Mouse (Mus musculus) cerebellum, postnatal 25 days (tissue): Measurements from ENCODE around the gene Wdr61.

Source experiments
- DNase-seq, 2 experiments: peaks; one replicate each; pipeline ENCODE4 v3.0.0; 2021; ENCODE audit warnings: mixed read lengths in 2 of 2

Gene Wdr61

DNA sequence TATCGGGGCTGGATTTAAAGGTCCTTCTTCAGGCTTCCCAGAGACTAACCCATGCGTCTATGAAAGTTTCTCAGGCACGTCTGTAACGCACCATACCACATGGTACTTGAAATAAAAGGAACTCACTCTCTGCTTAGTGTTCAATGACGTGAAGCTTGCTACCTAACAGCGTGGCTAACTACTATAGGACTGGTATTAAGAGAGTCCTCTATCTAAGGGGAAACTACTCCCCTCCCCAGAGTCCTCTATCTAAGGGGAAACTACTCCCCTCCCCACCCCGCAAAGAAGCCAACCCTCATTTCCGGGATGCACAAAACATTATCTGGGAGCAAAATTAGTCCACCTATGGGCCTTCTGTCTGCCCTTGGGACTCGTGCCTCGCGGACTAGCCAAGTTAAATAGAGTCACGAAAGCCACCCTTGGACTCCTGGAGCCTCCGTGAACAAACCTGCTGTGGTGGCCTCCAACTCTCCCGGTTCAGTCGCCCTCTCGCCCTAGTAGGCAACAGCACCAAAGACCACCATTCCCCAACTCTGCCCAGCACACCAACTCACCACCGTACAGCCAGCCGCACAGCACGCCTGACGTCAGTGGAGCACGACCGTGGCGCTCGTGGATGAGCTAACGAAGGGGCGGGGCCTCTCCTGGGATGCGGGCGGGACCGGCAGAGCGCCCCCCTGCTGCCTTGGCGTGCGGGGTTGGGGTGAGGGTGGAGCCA lies at the start of gene Wdr61:
Gene Wdr61 (minus strand): TSS at position 599 of the 718 bp plus-strand sequence.
- peak; percentile 98 to 99 for DNase-seq

DNA sequence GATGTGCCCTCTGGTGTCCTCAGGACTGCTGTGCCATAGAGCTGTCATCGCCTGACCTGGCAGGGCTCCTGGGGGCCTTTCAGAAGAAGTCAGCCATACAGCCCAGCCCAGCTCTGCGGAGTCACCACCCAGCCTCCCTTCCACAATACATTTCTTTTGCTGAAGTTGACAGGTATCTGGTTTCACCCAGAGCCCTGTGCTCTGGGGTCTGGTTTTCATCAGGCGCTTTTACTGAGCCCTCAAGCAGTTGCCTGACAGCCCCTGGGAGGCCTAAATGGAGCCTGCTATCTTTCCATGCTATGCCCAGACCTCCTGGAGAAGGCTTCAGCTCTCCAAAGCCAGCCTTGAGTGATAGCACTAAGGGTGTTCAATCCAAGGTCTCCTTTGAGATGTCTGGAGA lies 49.7 kb upstream of the Wdr61 start:
- no peak for DNase-seq

DNA sequence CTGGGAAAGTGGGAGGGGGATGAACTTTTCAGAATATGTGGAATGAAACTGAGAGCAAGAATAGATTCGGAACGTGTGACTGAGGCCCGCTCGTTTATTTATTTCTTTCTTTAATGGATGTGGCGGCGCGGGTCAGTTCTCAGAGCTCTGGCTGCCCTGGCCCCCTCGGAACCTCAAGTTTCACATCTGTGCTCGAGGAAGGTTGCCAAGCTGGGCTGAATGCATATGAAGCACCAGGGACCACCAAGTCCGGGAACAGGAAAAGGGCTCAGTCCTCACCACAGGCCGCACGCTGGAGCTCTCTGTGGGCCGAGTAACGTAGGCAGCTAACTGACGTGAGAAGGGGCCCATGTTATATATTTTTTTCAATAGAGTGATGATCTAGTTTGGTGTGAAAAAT lies 48.2 kb upstream of the Wdr61 start:
- no peak for DNase-seq

DNA sequence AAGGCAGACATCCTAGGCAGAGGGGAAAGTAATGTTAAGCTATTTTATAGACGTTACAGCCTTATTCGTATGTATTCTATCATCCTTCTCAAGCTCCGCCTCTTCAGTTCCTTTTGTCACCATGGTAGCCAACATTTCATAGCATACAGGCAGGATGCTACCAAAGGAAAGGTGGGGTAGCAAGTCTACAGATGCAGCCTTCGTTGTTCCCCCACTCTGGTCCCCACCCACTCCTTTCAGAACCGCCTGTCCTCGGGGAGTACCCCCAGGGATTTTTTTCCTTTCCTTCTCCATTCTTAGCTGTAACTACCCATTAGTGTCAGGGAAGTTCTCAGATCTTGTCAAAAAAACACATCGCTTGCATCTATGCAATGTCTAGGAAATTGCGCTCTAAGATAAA lies 45.0 kb upstream of the Wdr61 start:
- DNase-seq: no peak

DNA sequence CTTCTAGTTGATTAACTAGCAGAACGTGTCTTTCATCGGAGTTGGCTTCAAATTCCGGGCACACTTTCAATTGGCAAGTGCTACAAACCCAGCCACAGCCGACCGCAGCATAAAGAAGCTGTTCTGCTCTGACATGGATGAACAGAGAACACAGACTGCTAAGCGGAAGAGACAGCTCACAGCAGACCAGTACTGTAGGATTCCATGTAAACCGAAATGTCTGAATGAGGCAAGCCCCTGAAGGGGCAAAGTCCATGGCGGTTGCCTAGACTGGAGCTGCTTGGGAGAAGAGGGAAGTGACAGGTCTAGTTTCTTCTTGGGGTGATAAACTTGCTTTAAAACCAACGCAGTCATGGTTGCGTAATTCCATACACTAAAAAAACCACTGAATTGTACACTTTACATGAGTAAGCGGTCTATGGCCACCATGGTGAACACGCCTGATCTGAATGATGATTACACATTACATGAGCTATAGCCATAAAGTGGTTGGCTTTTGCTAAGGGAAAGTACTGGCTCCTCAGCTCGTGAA lies 42.2 kb upstream of the Wdr61 start:
- no peak for DNase-seq

DNA sequence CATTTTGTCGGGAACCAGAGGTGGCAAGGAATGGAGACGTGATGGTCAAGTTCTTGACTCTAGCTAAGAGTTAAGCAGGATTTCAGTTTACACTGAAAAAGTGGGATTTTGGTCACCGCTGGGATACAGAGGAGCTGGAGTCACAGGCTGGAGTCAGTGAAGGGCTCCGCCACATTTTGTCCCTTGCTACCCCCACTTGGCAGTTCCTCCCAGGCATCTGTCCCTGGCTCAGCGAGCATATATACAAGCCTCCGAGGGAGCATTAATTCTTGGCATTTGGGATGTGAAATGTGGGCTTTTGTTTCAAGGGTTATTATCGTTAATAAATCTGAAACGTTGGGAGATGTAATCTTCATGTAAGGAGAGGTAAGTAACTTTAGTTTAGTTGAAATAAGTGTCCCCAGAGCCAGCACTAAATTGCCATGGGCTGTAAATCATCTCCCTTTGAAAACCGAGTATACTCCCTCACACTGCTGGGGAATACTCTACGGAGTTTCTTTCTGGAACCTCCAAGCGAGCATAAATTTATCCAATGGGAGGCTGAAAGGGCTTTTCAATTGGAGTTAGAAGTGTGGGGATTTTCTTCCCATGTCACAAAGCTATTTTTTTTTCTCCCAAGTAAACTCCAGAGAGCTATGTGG lies 35.9 kb upstream of the Wdr61 start:
- DNase-seq: no peak

DNA sequence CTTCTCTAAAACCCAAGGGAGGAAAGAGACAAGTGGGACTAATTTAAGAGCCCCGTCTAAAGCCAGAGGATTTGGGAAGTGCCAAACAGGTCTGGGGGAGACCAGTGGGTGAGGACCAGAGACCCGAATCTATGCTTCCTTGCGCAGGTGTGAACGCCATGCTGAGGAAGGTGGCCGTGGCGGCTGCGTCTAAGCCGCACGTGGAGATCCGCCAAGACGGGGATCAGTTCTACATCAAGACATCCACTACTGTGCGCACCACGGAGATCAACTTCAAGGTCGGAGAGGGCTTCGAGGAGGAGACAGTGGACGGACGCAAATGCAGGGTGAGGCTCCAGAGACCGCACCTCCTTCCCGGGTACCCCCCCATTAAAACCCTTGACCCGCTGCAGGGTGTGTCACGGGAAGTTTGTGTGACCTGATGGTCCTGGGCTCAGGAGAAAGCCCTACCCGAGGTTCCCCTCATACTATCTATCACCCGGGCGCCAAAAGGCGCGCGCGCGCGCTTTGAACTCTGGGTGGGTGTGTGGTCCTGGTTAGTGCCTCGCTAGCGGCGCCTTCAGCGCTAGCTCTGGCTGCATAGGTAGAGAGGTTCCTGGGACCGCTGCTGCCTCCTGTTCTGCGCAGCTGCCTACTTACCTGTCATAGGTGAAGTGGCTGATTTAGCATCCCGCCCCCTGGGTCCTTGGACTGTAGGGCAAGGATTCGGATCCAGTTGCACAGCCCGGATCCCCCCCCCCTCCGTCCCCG lies 31.2 kb upstream of the Wdr61 start:
- no peak for DNase-seq

DNA sequence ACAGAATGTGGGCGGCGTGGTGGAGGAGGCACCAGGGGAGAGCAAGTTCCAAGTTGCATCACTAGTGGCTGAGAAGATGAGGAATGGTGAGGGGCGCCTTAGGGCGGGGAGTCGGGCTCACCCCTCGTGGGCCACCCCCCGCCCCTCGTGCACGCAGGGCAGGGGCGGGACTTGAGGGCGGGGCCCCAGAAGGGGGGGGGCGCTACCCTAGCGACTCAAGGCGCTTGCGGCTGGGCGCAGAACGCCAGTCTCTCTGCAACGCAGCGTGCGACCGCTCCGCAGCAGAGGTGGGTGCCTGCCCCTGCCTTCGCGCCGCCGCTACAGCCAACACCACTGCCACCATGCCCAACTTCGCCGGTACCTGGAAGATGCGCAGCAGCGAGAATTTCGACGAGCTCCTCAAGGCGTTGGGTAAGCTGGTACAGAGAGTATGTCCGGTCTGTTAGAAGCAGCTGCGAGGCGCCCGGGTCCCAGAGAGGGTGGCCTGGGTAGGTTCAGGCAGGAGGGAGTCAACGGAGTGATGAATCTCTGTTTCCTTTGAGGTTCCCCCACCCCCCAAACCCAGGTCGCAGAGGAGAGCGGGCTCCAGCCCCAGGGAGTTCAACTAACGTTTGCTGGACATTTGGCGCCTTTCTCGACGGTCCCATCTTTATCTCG lies 30.4 kb upstream of the Wdr61 start, which contains the start of gene Crabp1:
Gene Crabp1 (plus strand): TSS at position 188 of the 657 bp plus-strand sequence.
- peak in 1 of 2 experiments; percentile 5 for DNase-seq

DNA sequence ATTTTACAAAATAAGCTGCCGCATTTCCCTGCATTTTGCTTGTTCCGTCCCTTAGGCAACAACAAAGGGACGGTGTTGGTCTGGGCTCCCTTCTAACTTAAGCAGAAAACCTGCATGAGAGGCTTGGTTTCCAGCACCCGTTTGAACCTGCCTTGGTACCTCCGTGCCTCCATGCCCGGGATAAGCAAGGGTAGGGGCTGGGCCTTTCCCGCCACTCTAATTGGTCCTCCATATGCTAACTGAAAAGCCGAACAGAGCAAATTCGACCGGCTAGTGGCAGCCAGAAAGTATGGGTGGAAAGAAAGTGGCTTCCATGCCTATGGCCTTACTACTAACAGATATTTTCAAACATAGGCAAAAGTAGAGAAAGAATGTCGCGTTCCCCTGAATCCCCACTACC lies 29.8 kb upstream of the Wdr61 start:
- no peak for DNase-seq

DNA sequence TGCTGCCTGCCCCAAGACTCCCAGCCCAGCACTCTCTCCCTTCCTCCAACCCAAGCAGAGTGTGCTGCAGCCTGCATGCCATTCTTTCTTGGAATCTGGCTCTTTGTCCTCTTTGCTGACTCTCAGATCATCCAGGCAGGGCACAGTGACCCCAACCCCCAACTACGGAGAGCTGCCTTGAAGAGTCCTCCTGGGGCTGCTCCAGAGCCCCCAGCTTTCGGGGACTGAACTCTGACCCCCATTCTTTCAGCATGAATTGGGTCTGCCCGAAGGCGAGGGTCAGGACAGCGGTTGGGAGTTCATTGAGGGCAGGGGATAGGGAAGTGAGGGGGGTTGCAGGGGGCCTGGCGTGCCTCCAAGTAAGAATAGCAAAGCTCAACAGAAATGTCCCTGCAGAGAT lies 25.3 kb upstream of the Wdr61 start:
- no peak for DNase-seq

DNA sequence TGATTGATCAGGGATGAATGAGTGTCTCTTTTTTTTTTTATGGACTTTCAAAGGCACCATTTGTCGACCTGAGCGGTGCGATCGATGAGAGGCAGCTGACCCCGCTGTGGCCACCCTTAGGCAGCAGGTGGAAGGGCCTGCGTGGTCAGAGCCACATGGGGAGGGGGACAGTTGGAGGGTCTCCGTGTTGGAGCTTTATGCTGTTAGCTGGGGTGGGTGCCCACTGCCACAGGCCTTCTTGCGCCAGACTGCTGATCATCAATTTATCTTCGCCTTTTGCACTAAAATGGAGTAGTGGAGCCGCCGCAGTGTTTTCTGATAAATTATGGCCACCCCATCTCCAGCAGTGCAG lies 18.6 kb upstream of the Wdr61 start:
- DNase-seq: no peak

DNA sequence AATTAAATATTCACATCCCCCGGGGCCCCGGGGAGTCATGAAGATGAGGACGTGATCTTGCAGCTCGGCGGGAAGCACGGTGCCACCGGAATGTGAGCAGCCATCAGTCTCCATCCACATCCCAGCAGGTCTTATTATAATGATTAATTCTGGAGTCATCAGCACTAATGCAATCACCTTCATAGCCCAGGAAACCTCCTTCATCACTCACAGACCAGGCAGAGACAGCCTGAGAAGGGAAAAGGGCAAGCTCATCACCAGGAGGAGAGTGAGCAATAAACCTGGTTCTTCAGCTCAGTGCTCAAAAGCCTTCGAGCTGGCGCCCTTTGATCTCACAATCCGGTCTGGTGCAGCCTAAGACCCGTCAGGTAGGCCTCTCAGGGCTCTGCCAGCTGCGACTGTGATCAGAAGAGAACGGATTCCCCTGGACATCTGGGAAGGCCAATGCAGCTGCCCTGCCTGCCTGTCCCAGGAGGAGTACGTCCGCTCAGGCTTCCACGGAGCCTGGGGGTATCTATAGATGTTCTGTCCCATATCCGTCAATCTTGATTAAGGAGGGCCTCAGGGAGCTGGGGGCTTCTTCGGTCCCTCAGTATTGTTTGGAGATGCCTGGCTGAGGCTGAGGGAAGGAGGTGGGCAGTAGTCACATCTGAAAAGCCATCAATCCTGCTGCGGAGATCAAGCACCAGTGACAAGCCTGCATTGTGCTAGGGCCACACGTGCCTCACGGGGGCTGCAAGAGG lies 18.1 kb upstream of the Wdr61 start:
- DNase-seq: no peak

DNA sequence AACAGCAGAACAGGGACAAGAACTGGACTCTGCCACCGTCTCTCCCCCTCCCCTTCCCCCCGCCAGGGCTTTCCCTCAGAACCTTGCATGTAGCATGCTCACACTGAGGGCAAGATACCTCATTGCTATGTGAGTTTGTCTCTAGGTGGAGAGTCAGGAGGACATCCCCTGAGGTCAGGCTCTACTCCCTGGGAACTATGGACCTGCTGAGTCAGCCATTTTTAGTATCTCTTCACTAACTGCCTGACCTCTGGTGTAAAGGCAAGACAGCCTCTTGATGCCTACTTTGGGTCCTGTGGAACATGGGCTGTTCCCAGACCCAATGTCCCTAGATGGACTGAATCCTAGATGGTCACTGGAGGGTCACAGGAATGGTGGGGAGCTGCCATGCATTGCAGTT lies 17.4 kb upstream of the Wdr61 start:
- no peak for DNase-seq

DNA sequence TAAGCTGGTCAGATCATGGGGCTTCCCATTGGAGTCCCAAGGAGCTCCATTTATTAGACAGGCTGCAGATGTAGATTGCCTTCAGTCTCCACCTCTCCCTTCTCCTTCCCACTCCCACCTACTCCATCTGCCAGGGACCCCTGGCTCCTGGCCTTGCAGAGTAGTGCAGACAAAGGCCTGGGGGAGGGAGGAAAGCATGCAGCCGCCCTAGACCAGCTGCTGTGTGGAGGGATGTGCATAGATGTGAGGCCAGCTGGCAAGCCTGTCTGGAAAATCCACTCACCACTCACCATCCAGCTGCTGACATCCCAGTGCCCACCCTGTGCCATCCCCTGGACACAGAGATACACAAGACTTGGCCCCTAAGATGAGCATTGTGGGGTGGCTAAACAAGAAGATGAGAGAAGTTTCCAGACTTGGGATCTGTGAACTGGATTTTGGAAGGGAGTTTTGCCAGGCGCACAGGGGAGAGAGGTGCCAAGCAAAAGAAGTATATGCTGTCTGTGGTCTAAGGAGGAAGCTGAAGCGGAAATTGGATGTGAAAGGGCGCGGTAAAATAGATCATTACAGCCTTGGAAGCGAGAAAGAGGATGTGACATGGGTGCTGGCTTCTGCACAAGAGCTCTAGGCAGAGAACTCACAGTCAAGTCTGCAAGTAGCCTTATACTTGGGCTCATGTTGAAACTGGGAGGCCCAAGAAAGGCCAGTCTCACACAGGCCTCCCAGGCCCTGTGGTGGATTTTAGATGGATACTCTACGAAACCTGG lies 16.1 kb upstream of the Wdr61 start:
- no peak for DNase-seq

DNA sequence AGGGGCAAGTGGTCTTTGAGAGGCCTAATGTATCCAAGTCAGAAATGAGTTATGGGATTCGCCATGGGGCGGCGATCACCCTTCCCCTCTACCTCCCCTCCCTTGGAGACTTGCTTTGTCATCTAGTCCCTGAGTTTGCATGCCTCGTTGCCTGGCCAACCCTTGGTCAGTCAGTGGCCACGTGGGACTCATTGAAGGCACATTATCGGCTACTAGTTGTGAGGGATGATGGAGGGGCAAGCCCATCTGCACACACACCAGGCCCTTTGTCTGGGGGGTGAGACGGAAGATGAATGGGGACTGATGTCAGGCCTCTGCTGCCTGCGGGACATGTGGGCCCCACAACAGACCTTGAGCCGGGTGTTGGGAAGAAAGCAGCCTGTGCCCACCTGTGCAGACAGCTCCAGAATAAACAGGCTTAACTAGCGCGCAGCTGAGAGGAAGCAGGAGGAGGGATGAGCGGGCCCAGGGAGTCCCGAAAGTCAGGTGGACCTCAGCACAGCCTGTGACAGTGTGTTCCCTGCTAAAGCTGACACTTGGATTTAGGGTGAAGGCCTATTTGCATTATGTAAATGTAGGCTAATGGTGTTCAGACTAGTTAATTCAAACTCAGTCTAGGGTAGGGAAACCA lies 11.5 kb upstream of the Wdr61 start:
- no peak for DNase-seq

DNA sequence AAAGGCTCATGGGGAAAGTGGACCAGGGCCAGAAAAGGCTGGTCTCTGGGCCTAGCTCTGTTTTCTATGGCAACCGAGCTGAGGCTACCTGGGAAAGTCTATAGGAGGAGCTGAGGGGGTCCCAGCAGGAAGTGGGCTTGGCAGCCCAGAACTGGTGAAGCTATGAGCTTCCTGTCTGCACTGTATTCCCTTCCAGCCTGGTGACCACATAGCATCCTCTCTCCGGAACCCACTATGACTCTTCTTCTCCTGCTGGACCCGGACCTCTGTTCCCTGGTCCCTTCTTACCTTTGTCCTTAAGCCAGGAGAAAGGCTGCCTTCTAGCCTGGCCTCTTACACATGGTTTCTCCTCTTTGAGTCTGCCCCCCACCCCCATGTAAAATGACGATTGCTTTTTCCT lies 9.6 kb upstream of the Wdr61 start:
- no peak for DNase-seq

DNA sequence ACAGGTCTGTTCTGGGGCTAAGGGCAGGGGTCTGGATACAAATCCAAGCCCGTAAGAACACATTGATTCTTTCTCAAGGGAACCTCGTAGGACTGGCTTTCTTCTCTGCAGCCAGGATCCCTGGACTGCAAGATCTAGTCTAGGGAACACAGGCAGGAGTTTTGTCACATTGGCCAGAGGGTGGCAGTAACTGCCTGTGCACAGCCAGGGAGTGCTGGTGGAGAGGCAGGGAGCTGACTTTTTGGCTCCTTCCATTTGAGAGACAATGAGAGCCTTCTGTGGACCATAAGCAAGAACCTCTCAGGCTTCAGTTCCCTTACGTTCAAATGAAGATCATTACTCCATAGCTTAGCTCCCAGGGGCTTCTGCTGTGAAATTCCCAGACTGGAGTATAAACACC lies 4.1 kb upstream of the Wdr61 start:
- peak; percentile 21 to 55 for DNase-seq

DNA sequence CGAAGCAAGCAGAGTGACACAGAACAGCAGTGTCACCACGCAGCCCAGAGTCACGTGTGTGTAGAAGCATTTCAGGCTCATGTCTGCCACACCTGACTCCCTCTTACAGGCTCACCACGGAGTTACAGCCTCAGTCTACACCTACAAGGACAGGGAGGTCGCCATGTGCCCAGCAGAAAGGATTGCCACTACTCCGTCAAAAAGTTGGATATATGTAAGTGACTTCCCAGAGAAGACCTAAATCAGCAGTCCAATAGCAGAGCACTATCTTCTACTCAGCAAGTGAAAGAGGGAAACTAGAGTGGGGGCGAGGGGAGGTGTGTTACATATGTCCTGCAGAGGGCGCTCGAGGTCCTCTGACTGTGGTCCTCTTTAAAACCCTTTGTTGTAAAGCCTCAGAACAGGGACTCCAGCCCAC lies 2.0 kb upstream of the Wdr61 start:
- DNase-seq: peak in 1 of 2 experiments; percentile 54

DNA sequence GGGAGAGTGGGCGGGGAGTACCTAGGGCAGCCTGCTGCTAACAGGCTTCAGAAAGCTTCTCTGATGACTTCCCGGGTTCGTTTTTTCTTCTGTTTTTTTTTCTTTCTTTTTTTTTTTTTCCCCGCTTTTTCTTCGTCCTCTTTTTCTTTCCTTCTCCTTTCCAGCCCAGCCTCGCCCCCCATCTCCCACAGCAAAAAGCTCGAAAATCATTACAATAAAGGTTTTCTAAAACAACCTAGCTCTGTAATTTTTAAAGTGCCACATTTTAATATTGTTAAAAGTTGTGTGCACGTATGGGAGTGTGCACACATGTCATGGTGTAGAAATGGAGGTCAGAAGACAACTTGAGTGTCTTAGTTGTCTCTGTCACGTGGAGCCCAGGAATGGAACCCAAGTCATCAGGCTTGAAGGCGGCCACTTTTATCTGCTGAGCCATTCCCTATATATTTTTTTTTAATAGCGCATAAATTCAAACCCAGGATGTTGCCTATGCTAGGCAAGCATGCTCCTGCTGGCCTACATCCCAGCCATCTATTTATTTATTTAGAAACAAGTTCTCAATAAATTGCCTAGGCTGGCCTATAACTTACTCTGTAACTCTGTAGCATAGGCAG lies 427 bp upstream of the Wdr61 start:
- DNase-seq: no peak

DNA sequence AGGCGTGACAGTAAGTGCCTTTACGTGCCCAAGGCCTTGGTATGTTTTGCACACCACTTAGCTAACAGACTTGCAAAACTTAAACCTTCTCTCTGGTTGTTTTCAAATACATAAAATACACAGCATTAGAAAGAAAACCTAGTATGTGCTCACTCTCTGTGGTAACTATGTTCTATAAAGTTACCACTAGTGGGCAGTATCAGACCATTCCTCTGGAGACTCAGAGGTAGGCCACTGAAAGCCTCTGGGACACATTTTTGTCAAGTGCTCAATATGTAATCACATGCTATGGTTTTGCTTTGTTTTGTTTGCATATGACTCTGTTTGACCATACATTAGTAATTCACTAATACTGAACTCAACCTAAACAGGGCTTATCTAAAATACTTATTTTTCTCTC lies 2.2 kb downstream of the Wdr61 start:
- no peak for DNase-seq

DNA sequence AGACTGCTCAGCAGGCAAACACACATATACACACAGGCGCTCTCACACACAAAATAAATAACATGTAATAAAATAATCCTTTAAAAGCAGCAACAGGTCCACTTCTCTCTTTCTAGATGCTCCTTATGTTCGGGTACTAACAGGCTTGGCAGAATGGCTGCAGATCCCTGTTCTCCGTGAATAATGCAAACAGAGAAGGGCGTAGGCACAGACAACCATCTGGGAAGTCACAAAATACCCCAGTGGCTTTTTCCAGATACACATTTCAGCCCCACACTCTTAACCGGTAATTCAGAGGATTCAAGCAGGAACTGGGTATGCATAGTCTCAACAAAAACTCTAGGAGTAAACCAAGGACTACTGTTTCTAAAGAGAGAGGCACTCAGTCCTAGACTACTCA lies 8.0 kb downstream of the Wdr61 start:
- no peak for DNase-seq
